Mouse (Mus musculus): ENCODE measurements around the gene Wnt3a. TPM values are rescaled to one million over a fixed set of nuclear protein-coding genes. Genes with fewer than 3 reads are reported as not detected.

Gene Wnt3a
- polyA plus RNA-seq, 1 experiment from 2014 or later = 2.3 TPM

- peak overlapping the region; percentile 82 for H3K4me2 ChIP-seq
- no peak overlapping the region for H3K9ac ChIP-seq
- peaks cover 68% of the 10 kb centered on the region for H3K36me3 ChIP-seq (ENCODE audit: poor library complexity, severe bottlenecking)
- H3K4me3 ChIP-seq = peak overlapping the region; percentile 60
- no peaks in the 10 kb centered on the region for H3K9me3 ChIP-seq (replicated peaks)
- 60% methylated on average over 5 of the region's 5 CpGs for WGBS
- no peak overlapping the region for H3K27ac ChIP-seq
- no peaks in the 10 kb centered on the region for H3K27me3 ChIP-seq
- no peak for ATAC-seq
- peaks cover 23% of the 10 kb centered on the region for H3K4me1 ChIP-seq
Observed at GRCm38 (mm10) chr11:59209580-59209979, 81.0 kb downstream of the Wnt3a start.

DNA sequence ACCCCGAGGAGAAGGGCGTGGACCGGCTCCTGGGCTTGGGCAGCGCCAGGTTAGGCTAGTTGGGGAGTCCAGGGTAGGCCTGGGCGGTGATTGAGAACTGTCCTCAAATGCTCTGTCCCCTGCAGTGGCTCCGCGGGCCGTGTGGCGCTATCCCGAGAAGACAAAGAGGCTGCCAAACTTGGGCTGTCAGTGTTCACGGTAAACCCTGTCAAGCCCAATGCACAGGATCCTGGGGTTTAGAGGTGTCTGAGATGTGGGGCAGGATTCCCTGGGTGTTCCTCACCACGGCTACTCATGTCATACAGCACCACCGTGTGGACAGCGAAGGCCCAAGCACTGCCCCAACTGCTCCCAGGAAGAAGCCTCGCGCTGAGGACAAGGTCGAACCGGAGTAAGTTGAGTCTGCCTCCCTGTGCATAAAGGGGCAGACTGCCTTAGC, 81.5 kb downstream of the Wnt3a start:
- Histone ChIP-seq H3K9me3 (replicated peaks) (no peaks in the 10 kb centered on the region), H3K4me2 (peak overlapping the region; percentile 82), H3K9ac (peak overlapping the region; percentile 89), H3K27me3 (no peaks in the 10 kb centered on the region), H3K4me1 (peaks cover 23% of the 10 kb centered on the region), H3K27ac (peak overlapping the region; percentile 86; the same call in 1 of the 2 replicates), H3K4me3 (peak overlapping the region; percentile 60), H3K36me3 (ENCODE audit: poor library complexity, severe bottlenecking) (peaks cover 68% of the 10 kb centered on the region)
- peak; percentile 25 for ATAC-seq
- WGBS = 13% methylated on average over 18 of the region's 18 CpGs

DNA sequence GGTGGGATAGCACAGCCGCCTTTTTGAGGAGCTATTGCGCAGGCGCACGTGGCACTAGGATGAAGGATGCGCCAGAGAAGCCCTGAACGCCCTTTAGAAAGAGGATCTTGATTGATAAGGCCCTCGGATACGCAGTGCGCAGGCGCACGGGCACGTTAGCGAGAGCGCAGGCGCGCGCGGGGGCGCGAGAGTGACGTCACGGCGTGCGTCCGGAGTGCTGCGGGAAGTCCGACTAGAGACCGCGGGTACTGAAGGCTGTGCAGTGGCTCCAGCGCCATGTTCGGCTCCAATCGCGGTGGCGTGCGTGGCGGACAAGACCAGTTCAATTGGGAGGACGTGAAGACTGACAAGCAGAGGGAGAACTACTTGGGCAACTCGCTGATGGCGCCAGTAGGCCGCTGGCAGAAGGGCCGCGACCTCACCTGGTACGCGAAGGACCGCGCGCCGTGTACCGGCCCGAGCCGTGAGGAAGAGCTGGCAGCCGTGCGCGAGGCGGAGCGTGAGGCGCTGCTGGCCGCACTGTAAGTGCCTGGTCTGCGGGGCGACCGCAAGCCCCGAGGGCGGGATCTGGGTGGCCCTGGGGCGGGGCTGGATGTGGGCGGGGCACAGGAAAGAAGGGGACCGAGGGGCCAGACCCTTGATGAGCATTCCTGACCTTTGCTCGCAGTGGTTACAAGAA, 82.3 kb downstream of the Wnt3a start, which contains the start of gene 2310033P09Rik:
TSS of gene 2310033P09Rik (plus strand) at position 169 of the 679 bp plus-strand sequence.
- under 1% methylated on average over 66 of the region's 67 CpGs for WGBS
- Histone ChIP-seq H3K4me1 (peaks cover 23% of the 10 kb centered on the region), H3K9me3 (replicated peaks) (no peaks in the 10 kb centered on the region), H3K36me3 (ENCODE audit: poor library complexity, severe bottlenecking) (peaks cover 65% of the 10 kb centered on the region), H3K4me3 (peak within 1 kb of the TSS; percentile 60), H3K27ac (peak within 1 kb of the TSS; percentile 86), H3K4me2 (peak within 1 kb of the TSS; percentile 82), H3K27me3 (no peaks in the 10 kb centered on the region), H3K9ac (peak within 1 kb of the TSS; percentile 89)
- ATAC-seq = peak; percentile 89

DNA sequence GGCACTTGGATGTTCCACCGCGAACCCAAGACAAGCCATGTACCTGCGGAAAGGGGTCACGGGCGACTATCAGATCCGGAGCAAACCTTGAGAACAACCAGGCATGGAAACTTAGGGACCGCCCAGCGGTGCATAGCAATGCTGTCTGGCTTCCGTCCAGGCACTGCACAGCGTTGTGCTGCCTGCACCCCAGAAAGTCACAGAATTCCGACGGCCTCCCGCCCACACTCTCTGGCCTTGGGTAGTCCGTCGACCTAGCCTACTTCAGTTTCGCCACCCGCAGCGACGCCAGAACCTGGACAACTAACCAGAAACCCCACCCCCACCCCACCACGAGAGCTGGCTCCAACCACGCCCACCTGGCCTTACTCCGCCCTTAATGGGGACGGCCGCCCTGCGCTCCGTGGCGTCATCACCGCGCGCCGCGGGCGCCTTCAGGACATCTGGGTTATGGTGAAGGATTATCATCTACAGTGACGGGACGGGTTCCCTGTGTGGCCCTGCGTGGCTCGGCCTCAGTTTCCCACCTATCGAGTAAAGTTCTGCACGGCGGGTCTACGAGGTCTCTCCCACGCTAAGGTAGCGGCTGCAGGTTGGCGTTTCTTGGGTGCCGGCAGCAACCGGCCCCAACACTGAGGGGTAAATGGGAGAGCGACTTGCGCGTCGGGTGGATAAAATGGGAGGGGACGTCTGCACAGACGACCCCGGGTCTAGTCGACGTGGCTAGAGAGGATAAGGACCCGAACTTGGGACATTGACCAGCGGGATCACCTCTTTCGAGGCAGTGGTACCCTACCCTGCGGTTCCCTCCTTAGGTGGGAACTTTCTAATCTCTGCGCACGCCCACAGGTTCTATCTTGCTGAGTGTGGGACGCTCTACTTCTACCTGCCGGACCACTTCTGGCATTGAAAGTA, 88.2 kb downstream of the Wnt3a start, which contains the start of gene Mrpl55:
TSS of gene Mrpl55 (plus strand) at position 406 of the 915 bp plus-strand sequence.
- Histone ChIP-seq H3K27me3 (no peaks in the 10 kb centered on the region), H3K4me2 (peak within 1 kb of the TSS; percentile 93), H3K36me3 (ENCODE audit: poor library complexity, severe bottlenecking) (peaks cover 26% of the 10 kb centered on the region), H3K9me3 (replicated peaks) (no peaks in the 10 kb centered on the region), H3K9ac (peak within 1 kb of the TSS; percentile 81), H3K27ac (no peak within 1 kb of the TSS), H3K4me3 (peak within 1 kb of the TSS; percentile 74), H3K4me1 (peaks cover 19% of the 10 kb centered on the region)
- under 1% methylated on average over 63 of the region's 63 CpGs for WGBS
- peak; percentile 93 for ATAC-seq

DNA sequence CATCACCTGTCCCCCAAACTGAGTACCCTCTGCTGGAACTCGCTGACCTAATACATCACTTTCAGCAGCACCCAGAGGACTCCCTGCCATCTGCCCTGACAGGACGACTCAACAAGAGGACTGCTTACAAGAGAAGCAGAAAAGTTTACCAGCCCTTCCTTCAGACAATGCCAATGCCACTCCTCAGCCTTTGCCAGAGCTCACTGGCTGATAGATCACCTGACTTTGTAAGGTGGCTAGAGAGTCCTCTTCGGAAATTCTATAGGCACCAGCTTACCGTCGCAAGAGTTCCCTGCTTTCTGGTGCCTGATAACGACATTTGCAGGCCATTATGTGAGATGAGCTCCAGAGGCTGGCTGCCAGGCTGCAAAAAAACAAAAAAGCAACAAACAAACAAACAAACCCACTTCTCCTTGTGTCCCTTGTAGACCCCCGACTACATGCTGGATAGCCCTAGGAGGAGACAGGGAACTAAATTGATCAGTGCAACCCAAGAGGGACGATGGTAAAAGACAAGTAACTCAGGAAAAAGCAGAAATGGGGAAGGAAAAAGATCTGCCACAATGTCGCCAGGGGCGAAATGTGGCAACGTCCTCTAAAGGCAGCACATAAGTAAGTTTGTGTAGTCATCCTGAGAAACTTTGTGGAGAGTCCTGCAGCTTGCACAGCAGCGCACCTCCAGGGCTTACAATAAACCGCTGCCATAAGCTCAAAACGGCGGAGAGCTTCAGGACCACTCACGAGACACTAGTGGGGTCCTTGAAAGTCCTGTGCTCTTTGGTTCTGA, 89.1 kb downstream of the Wnt3a start:
- Histone ChIP-seq H3K4me1 (peaks cover 19% of the 10 kb centered on the region), H3K4me2 (peak overlapping the region; percentile 93), H3K9me3 (replicated peaks) (no peaks in the 10 kb centered on the region), H3K27ac (no peak overlapping the region), H3K27me3 (no peaks in the 10 kb centered on the region), H3K9ac (peak overlapping the region; percentile 81), H3K4me3 (peak overlapping the region; percentile 74), H3K36me3 (ENCODE audit: poor library complexity, severe bottlenecking) (peaks cover 22% of the 10 kb centered on the region)
- peak; percentile 17; the same call in 1 of the 2 replicates for ATAC-seq
- whole genome bisulfite sequencing = 38% methylated on average over 16 of the region's 16 CpGs

Small RNA genes lying within 50 kb of the gene (microRNA-seq; reads per million reads assigned to microRNA genes)
- gene Gm24756 = not detected

Other genes starting within 250 kb of the Wnt3a start
- gene Obscn, start 154.3 kb downstream of the Wnt3a start, polyA plus RNA-seq (2015; fragmentation: Nextera tagmentation; extraction: Ambion mirVana) = 0.04 and 0.08 TPM in 2 replicates
- gene Iba57, start 127.0 kb downstream of the Wnt3a start, polyA plus RNA-seq (2015; fragmentation: Nextera tagmentation; extraction: Ambion mirVana) = 6.8 and 7.5 TPM in 2 replicates
- gene Gjc2, start 107.5 kb downstream of the Wnt3a start, polyA plus RNA-seq (2015; fragmentation: Nextera tagmentation; extraction: Ambion mirVana) = not detected in 2 replicates
- gene Guk1, start 98.5 kb downstream of the Wnt3a start, polyA plus RNA-seq (2015; fragmentation: Nextera tagmentation; extraction: Ambion mirVana) = 127 and 131 TPM in 2 replicates
- gene Mrpl55, start 88.3 kb downstream of the Wnt3a start, polyA plus RNA-seq (2015; fragmentation: Nextera tagmentation; extraction: Ambion mirVana) = 103 TPM in 2 replicates
- 32.3 and 35.1 TPM in 2 replicates for gene 2310033P09Rik, start 82.4 kb downstream of the Wnt3a start, polyA plus RNA-seq (2015; fragmentation: Nextera tagmentation; extraction: Ambion mirVana)
- gene Arf1, start 62.5 kb downstream of the Wnt3a start, polyA plus RNA-seq (2015; fragmentation: Nextera tagmentation; extraction: Ambion mirVana) = 570 and 595 TPM in 2 replicates
- gene Wnt9a, start 16.2 kb upstream of the Wnt3a start, polyA plus RNA-seq (2015; fragmentation: Nextera tagmentation; extraction: Ambion mirVana) = 1.8 and 2.9 TPM in 2 replicates
- not detected in 2 replicates for gene Prss38, start 84.9 kb upstream of the Wnt3a start, polyA plus RNA-seq (2015; fragmentation: Nextera tagmentation; extraction: Ambion mirVana)
- 12.5 and 13.0 TPM in 2 replicates for gene Jmjd4, start 159.3 kb upstream of the Wnt3a start, polyA plus RNA-seq (2015; fragmentation: Nextera tagmentation; extraction: Ambion mirVana)
- gene Snap47, start 160.4 kb upstream of the Wnt3a start, polyA plus RNA-seq (2015; fragmentation: Nextera tagmentation; extraction: Ambion mirVana) = 239 and 252 TPM in 2 replicates
- gene Zfp867, start 181.7 kb upstream of the Wnt3a start, polyA plus RNA-seq (2015; fragmentation: Nextera tagmentation; extraction: Ambion mirVana) = 13.5 and 14.1 TPM in 2 replicates
- gene Zkscan17, start 236.0 kb upstream of the Wnt3a start, polyA plus RNA-seq (2015; fragmentation: Nextera tagmentation; extraction: Ambion mirVana) = 20.4 and 23.9 TPM in 2 replicates